Mouse (Mus musculus): ENCODE results near the gene Rpl24. TPM values are rescaled to one million over a fixed set of nuclear protein-coding genes. Genes with fewer than 3 reads are reported as not detected.

Gene Rpl24
- polyA plus RNA-seq, 2 experiments = 464 to 499 TPM

- TF ChIP-seq EP300 (IDR thresholded peaks at IDR 0.05; ENCODE audit: low read depth) (no peak), CTCF (IDR thresholded peaks at IDR 0.05; ENCODE audit: low read depth) (no peak)
- DNase-seq (ENCODE audit: low read depth in 3 of 3, low spot score in 3 of 3) = peak in 1 of 3 experiments; percentile 24
- peak overlapping the region; percentile 85 to 97 for H3K4me3 ChIP-seq (ENCODE audit: insufficient read depth in 1 of 2, low read depth in 2 of 2, low read length in 2 of 2)
- no peaks in the 10 kb centered on the region for H3K9me3 ChIP-seq (ENCODE audit: control insufficient read depth, low read length)
- no peaks in the 10 kb centered on the region for H3K27me3 ChIP-seq (ENCODE audit: control insufficient read depth, insufficient read depth, low read length)
- H3K4me1 ChIP-seq (replicated peaks; ENCODE audit: control insufficient read depth in 2 of 2, insufficient read depth in 2 of 2, low read length in 1 of 2) = peaks cover 18% of the 10 kb centered on the region in 2 experiments
- 8% methylated on average over 14 of the region's 14 CpGs for WGBS (ENCODE audit: insufficient replicate concordance)
- peak; percentile 19; the same call in 1 of the 2 replicates for ATAC-seq (ENCODE audit: insufficient read depth)
- peak overlapping the region; percentile 98 for H3K4me2 ChIP-seq (ENCODE audit: low read depth)
- peak overlapping the region; percentile 98 for H3K9ac ChIP-seq (replicated peaks)
- H3K36me3 ChIP-seq (replicated peaks; ENCODE audit: control insufficient read depth, insufficient read depth, low read depth) = peaks cover 29% of the 10 kb centered on the region
- peak overlapping the region; percentile 86 for H3K27ac ChIP-seq
Measured at GRCm38 (mm10) chr16:55974903-55975285, 8.8 kb downstream of the Rpl24 start.

- 88% methylated on average over 3 of the region's 3 CpGs for WGBS (ENCODE audit: insufficient replicate concordance)
- Histone ChIP-seq H3K27ac (no peak overlapping the region), H3K9ac (replicated peaks) (no peak overlapping the region), H3K27me3 (ENCODE audit: control insufficient read depth, insufficient read depth, low read length) (no peaks in the 10 kb centered on the region), H3K4me1 (replicated peaks; ENCODE audit: control insufficient read depth in 2 of 2, insufficient read depth in 2 of 2, low read length in 1 of 2) (no peaks in the 10 kb centered on the region), H3K9me3 (ENCODE audit: control insufficient read depth, low read length) (no peaks in the 10 kb centered on the region), H3K4me2 (ENCODE audit: low read depth) (no peak overlapping the region), H3K36me3 (replicated peaks; ENCODE audit: control insufficient read depth, insufficient read depth, low read depth) (peaks cover 52% of the 10 kb centered on the region), H3K4me3 (ENCODE audit: insufficient read depth in 1 of 2, low read depth in 2 of 2, low read length in 2 of 2) (no peak overlapping the region)
- no peak for ATAC-seq (ENCODE audit: insufficient read depth)
- TF ChIP-seq EP300 (IDR thresholded peaks at IDR 0.05; ENCODE audit: low read depth) = no peak
- no peak for TF ChIP-seq CTCF (IDR thresholded peaks at IDR 0.05; ENCODE audit: low read depth)
- no peak for DNase-seq (ENCODE audit: low read depth in 3 of 3, low spot score in 3 of 3)
Measured at GRCm38 (mm10) chr16:55986001-55986400, 19.9 kb downstream of the Rpl24 start.

GRCm38 (mm10) chr16:55990311-55990710 is 24.2 kb downstream of the Rpl24 start:
- no peaks in the 10 kb centered on the region for H3K27me3 ChIP-seq (ENCODE audit: control insufficient read depth, insufficient read depth, low read length)
- H3K36me3 ChIP-seq (replicated peaks; ENCODE audit: control insufficient read depth, insufficient read depth, low read depth) = peaks cover 46% of the 10 kb centered on the region
- no peak for DNase-seq (ENCODE audit: low read depth in 3 of 3, low spot score in 3 of 3)
- 76% methylated on average over 4 of the region's 4 CpGs for WGBS (ENCODE audit: insufficient replicate concordance)
- TF ChIP-seq CTCF (IDR thresholded peaks at IDR 0.05; ENCODE audit: low read depth) (no peak), EP300 (IDR thresholded peaks at IDR 0.05; ENCODE audit: low read depth) (no peak)
- ATAC-seq (ENCODE audit: insufficient read depth) = no peak
- no peak overlapping the region for H3K4me2 ChIP-seq (ENCODE audit: low read depth)
- H3K4me3 ChIP-seq (ENCODE audit: insufficient read depth in 1 of 2, low read depth in 2 of 2, low read length in 2 of 2) = no peak overlapping the region
- no peak overlapping the region for H3K27ac ChIP-seq
- H3K9ac ChIP-seq (replicated peaks) = no peak overlapping the region
- no peaks in the 10 kb centered on the region for H3K9me3 ChIP-seq (ENCODE audit: control insufficient read depth, low read length)
- H3K4me1 ChIP-seq (replicated peaks; ENCODE audit: control insufficient read depth in 2 of 2, insufficient read depth in 2 of 2, low read length in 1 of 2) = no peaks in the 10 kb centered on the region

- Histone ChIP-seq H3K4me1 (replicated peaks; ENCODE audit: control insufficient read depth in 2 of 2, insufficient read depth in 2 of 2, low read length in 1 of 2) (no peaks in the 10 kb centered on the region), H3K27ac (no peak overlapping the region), H3K27me3 (ENCODE audit: control insufficient read depth, insufficient read depth, low read length) (no peaks in the 10 kb centered on the region), H3K4me3 (ENCODE audit: insufficient read depth in 1 of 2, low read depth in 2 of 2, low read length in 2 of 2) (no peak overlapping the region), H3K9ac (replicated peaks) (no peak overlapping the region), H3K9me3 (ENCODE audit: control insufficient read depth, low read length) (no peaks in the 10 kb centered on the region), H3K4me2 (ENCODE audit: low read depth) (no peak overlapping the region), H3K36me3 (replicated peaks; ENCODE audit: control insufficient read depth, insufficient read depth, low read depth) (peaks cover 50% of the 10 kb centered on the region)
- no peak for DNase-seq (ENCODE audit: low read depth in 3 of 3, low spot score in 3 of 3)
- TF ChIP-seq CTCF (IDR thresholded peaks at IDR 0.05; ENCODE audit: low read depth) (no peak), EP300 (IDR thresholded peaks at IDR 0.05; ENCODE audit: low read depth) (no peak)
- ATAC-seq (ENCODE audit: insufficient read depth) = no peak
- WGBS (ENCODE audit: insufficient replicate concordance) = 77% methylated on average over 2 of the region's 2 CpGs
Measured at GRCm38 (mm10) chr16:55994235-55994634, 28.2 kb downstream of the Rpl24 start.

GRCm38 (mm10) chr16:56006798-56007197 is 40.7 kb downstream of the Rpl24 start:
- no peak overlapping the region for H3K4me3 ChIP-seq (ENCODE audit: insufficient read depth in 1 of 2, low read depth in 2 of 2, low read length in 2 of 2)
- TF ChIP-seq EP300 (IDR thresholded peaks at IDR 0.05; ENCODE audit: low read depth) (no peak), CTCF (IDR thresholded peaks at IDR 0.05; ENCODE audit: low read depth) (no peak)
- no peak overlapping the region for H3K9ac ChIP-seq (replicated peaks)
- H3K9me3 ChIP-seq (ENCODE audit: control insufficient read depth, low read length) = no peaks in the 10 kb centered on the region
- no peaks in the 10 kb centered on the region for H3K4me1 ChIP-seq (replicated peaks; ENCODE audit: control insufficient read depth in 2 of 2, insufficient read depth in 2 of 2, low read length in 1 of 2)
- no peak overlapping the region for H3K4me2 ChIP-seq (ENCODE audit: low read depth)
- no peak for ATAC-seq (ENCODE audit: insufficient read depth)
- no peak for DNase-seq (ENCODE audit: low read depth in 3 of 3, low spot score in 3 of 3)
- H3K36me3 ChIP-seq (replicated peaks; ENCODE audit: control insufficient read depth, insufficient read depth, low read depth) = peaks cover 53% of the 10 kb centered on the region
- 88% methylated on average over 11 of the region's 11 CpGs for WGBS (ENCODE audit: insufficient replicate concordance)
- no peaks in the 10 kb centered on the region for H3K27me3 ChIP-seq (ENCODE audit: control insufficient read depth, insufficient read depth, low read length)
- no peak overlapping the region for H3K27ac ChIP-seq
